Mouse (Mus musculus) intestine, postnatal 0 days (tissue): ENCODE measurements at regions not wholly inside any gene's neighbourhood (a gene's known extent, or its start where the extent isn't known, plus 50 kb on each side); places are given as distances from the start of the nearest gene placed in this dataset.
"Not testable (repeated sequence)": the region's sequence is repeated elsewhere in the genome, so short reads cannot be mapped to it uniquely, and the experiment has no call there.

Experiments used
- ATAC-seq: fragments of 200-750 bp; cut with Nextera tagmentation; 2 replicates; pipeline ENCODE4 v1.8.0; 2017; ENCODE audit warnings: mild to moderate bottlenecking, moderate TSS enrichment, moderate library complexity
- H3K27ac ChIP-seq: fragments of 300-500 bp; sonication (generic); 2 replicates; pipeline ENCODE4 v1.5.1; 2014; ENCODE audit warnings: mild to moderate bottlenecking, low read depth, low read length, moderate library complexity
- H3K27me3 ChIP-seq: fragments of 300-500 bp; sonication (generic); replicated peaks from 2 replicates; pipeline ENCODE4 v1.6.1; 2014; ENCODE audit warnings: low read length, mixed read lengths; ENCODE audit not compliant: control insufficient read depth, insufficient read depth
- H3K36me3 ChIP-seq: fragments of 300-500 bp; sonication (generic); 2 replicates; pipeline ENCODE4 v1.6.1; 2014; ENCODE audit warnings: mild to moderate bottlenecking, moderate library complexity; ENCODE audit not compliant: control insufficient read depth, insufficient read depth
- H3K4me1 ChIP-seq: fragments of 300-500 bp; sonication (generic); replicated peaks from 2 replicates; pipeline ENCODE4 v1.6.1; 2014; ENCODE audit warnings: antibody characterized with exemption, low read length, mixed read lengths; ENCODE audit not compliant: control insufficient read depth, insufficient read depth
- H3K4me2 ChIP-seq: fragments of 300-500 bp; sonication (generic); replicated peaks from 2 replicates; pipeline ENCODE4 v1.6.1; 2014; ENCODE audit warnings: low read depth, mild to moderate bottlenecking, moderate library complexity
- H3K4me3 ChIP-seq: fragments of 300-500 bp; sonication (generic); 2 replicates; pipeline ENCODE4 v1.5.1; 2014; ENCODE audit warnings: low read depth, low read length
- H3K9ac ChIP-seq: fragments of 300-500 bp; sonication (generic); 2 replicates; pipeline ENCODE4 v1.6.1; 2014; ENCODE audit warnings: mild to moderate bottlenecking, low read depth, low read length
- H3K9me3 ChIP-seq: fragments of 300-500 bp; sonication (generic); 2 replicates; pipeline ENCODE4 v1.6.1; 2016; ENCODE audit warnings: mixed run types; ENCODE audit not compliant: control insufficient read depth
- CTCF ChIP-seq: sonication (generic); IDR thresholded peaks from 2 replicates; pipeline ENCODE4 v1.5.1; 2016; ENCODE audit warnings: low read depth, mild to moderate bottlenecking, control low read depth, antibody characterized with exemption, moderate library complexity
- WGBS: fragments of 180-500 bp; shearing (Covaris S2); extraction: QIAGEN DNeasy Blood & Tissue Kit; methylation state at CpG from one replicate; pipeline ENCODE4 v1.1.7; 2014; 5-methylcytosine and 5-hydroxymethylcytosine counted together

GRCm38 (mm10) chr15:90291848-90292247 is 67.7 kb downstream of the Alg10b start:
- no peak for TF ChIP-seq CTCF
- Histone ChIP-seq H3K9me3 (no peaks in the 10 kb centered on the region), H3K4me1 (no peaks in the 10 kb centered on the region), H3K4me2 (no peak overlapping the region), H3K9ac (no peak overlapping the region), H3K4me3 (no peak overlapping the region), H3K27me3 (no peaks in the 10 kb centered on the region), H3K27ac (no peak overlapping the region), H3K36me3 (no peaks in the 10 kb centered on the region)
- 90% methylated on average over 1 of the region's 1 CpGs for WGBS
- no peak for ATAC-seq

DNA sequence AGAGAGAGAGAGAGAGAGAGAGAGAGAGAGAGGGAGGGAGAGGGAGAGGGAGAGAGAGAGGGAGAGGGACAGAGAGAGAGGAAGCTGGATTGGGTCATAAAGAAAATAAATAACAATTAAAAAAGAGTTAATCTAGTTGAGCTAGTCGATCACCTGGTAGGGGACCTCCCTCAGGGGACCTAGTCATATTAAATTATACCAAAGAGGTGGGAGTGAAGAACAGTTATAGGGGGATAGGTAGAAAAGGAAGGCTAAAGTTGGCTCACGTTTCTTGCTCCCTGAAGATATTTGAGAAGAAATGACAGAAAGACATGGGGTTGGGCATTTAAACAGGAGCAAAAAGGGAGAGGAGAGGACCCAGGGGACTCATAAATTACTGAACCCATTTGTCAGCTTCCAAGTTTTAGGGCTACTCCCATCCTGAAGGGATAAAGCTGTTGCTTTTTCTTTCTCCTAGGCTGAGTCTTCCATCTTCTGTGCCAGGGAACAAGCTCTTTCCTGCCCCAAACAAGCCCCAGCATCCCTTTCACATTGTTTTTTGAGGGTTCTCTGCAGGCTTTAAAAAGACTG is 70.3 kb downstream of the Alg10b start:
- no peak overlapping the region for H3K4me2 ChIP-seq
- H3K4me3 ChIP-seq: no peak overlapping the region
- WGBS: 62% methylated on average over 2 of the region's 2 CpGs
- no peak overlapping the region for H3K27ac ChIP-seq
- H3K4me1 ChIP-seq: no peaks in the 10 kb centered on the region
- no peaks in the 10 kb centered on the region for H3K36me3 ChIP-seq
- no peaks in the 10 kb centered on the region for H3K9me3 ChIP-seq
- H3K9ac ChIP-seq: no peak overlapping the region
- no peaks in the 10 kb centered on the region for H3K27me3 ChIP-seq
- ATAC-seq: no peak
- no peak for TF ChIP-seq CTCF

GRCm38 (mm10) chr15:90298566-90298965 is 74.5 kb downstream of the Alg10b start:
- H3K4me1 ChIP-seq: no peaks in the 10 kb centered on the region
- no peaks in the 10 kb centered on the region for H3K9me3 ChIP-seq
- WGBS: 77% methylated on average over 7 of the region's 7 CpGs
- H3K9ac ChIP-seq: no peak overlapping the region
- no peak overlapping the region for H3K4me3 ChIP-seq
- no peak overlapping the region for H3K27ac ChIP-seq
- no peaks in the 10 kb centered on the region for H3K27me3 ChIP-seq
- H3K36me3 ChIP-seq: no peaks in the 10 kb centered on the region
- no peak overlapping the region for H3K4me2 ChIP-seq
- no peak for ATAC-seq
- TF ChIP-seq CTCF: no peak

- no peak for ATAC-seq
Measured at GRCm38 (mm10) chr15:90303393-90303792, 79.3 kb downstream of the Alg10b start.

DNA sequence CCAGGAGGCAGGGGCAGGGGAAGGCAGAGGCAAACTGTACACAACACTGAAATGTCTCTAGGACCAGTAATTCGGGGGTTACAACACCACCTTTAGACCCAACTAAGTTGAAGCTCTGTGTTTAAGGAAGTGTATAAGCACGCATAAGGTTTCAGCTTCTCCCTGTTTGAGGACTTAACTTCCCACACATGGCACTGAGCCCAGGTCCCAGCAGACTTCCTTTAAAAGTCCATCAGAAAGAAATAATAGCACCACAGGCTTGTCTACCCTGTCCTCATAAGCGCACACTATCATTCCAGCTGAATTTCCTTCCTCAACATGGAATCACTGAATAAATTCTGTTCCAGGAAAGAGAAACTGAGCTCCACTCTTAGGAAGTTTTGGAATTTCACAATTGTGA is 80.9 kb downstream of the Alg10b start:
- WGBS: 78% methylated on average over 3 of the region's 3 CpGs
- no peak for ATAC-seq
- TF ChIP-seq CTCF: no peak

More at GRCm38 (mm10) chr15:90303393-90303792, 79.3 kb downstream of the Alg10b start:
- no peaks in the 10 kb centered on the region for H3K27me3 ChIP-seq
- no peak overlapping the region for H3K27ac ChIP-seq
- no peak overlapping the region for H3K9ac ChIP-seq
- no peaks in the 10 kb centered on the region for H3K36me3 ChIP-seq
- 85% methylated on average over 1 of the region's 1 CpGs for WGBS
- H3K4me2 ChIP-seq: no peak overlapping the region
- no peaks in the 10 kb centered on the region for H3K9me3 ChIP-seq
- H3K4me3 ChIP-seq: no peak overlapping the region
- TF ChIP-seq CTCF: no peak
- H3K4me1 ChIP-seq: no peaks in the 10 kb centered on the region

DNA sequence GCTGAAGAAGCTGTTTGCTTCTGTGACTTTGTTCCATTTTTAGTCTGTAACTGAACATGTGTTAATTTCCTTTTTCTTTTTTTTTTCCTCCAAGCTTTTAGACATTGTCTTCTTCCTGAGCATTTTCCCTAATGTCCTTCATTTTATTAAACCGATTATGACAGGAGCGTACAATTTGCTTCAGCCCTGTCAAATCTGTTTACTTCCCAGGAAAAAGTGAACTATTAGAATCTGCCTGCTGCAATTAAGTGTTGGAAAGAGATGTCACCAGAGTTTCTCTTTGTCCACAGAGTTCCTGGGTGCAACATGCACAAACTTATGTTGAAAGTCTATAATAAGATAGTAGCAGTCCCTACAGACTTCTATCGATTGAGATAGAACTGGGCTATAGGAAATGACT is 82.8 kb downstream of the Alg10b start:
- TF ChIP-seq CTCF: no peak
- H3K27me3 ChIP-seq: no peaks in the 10 kb centered on the region
- no peak overlapping the region for H3K27ac ChIP-seq
- no peak overlapping the region for H3K4me2 ChIP-seq
- no peaks in the 10 kb centered on the region for H3K9me3 ChIP-seq
- H3K9ac ChIP-seq: no peak overlapping the region
- 79% methylated on average over 3 of the region's 3 CpGs for WGBS
- no peaks in the 10 kb centered on the region for H3K36me3 ChIP-seq
- H3K4me3 ChIP-seq: no peak overlapping the region
- ATAC-seq: no peak
- no peaks in the 10 kb centered on the region for H3K4me1 ChIP-seq

More for the DNA sequence above, 80.9 kb downstream of the Alg10b start:
- H3K27me3 ChIP-seq: no peaks in the 10 kb centered on the region
- no peaks in the 10 kb centered on the region for H3K36me3 ChIP-seq
- no peaks in the 10 kb centered on the region for H3K4me1 ChIP-seq
- H3K9me3 ChIP-seq: no peaks in the 10 kb centered on the region
- H3K4me3 ChIP-seq: no peak overlapping the region
- H3K4me2 ChIP-seq: no peak overlapping the region
- no peak overlapping the region for H3K9ac ChIP-seq
- no peak overlapping the region for H3K27ac ChIP-seq

- H3K36me3 ChIP-seq, ATAC-seq, H3K4me2 ChIP-seq, H3K9me3 ChIP-seq, H3K9ac ChIP-seq, H3K4me3 ChIP-seq, H3K27me3 ChIP-seq, H3K27ac ChIP-seq, H3K4me1 ChIP-seq: not testable (repeated sequence)
- whole genome bisulfite sequencing: 35% methylated on average over 5 of the region's 5 CpGs
Measured at GRCm38 (mm10) chr15:90308433-90308832, 84.3 kb downstream of the Alg10b start.
